Mouse (Mus musculus): ENCODE results near the gene Slc35e3. TPM values are rescaled to one million over a fixed set of nuclear protein-coding genes. Genes with fewer than 3 reads are reported as not detected.
"Not testable (repeated sequence)": the region's sequence is repeated elsewhere in the genome, so short reads cannot be mapped to it uniquely, and the experiment has no call there.

The Slc35e3 gene
- polyA plus RNA-seq, 1 experiment from 2014 or later: 22.2 TPM

DNA sequence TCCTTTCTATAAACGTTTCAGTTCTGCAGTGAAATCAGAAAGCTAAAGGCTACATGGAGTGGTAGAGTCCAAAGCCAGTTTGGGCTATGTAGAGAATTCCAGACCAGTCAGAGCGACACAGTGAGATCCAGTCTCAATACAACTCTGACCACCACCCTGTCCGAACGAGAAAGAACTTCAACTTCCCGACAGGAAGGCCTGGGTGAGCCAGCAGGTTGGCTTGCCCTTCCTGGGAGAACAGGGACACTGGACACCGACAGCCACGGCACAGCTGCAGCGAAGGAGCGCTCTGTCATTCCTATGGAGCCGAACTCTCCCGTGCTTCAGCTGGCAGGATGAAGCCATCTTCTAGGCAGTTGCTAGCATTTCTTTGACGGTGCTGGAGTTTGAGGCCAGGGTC is 10.8 kb downstream of the Slc35e3 start:
- WGBS: 94% methylated on average over 11 of the region's 12 CpGs
- not testable (repeated sequence) for ATAC-seq (replicated peaks; ENCODE audit: low FRiP score); H3K27ac ChIP-seq (ENCODE audit: low read depth, low read length); H3K9ac ChIP-seq (ENCODE audit: low read length); H3K27me3 ChIP-seq (ENCODE audit: control insufficient read depth, insufficient read depth, low read length); H3K9me3 ChIP-seq (ENCODE audit: control insufficient read depth, low read length); H3K36me3 ChIP-seq (ENCODE audit: control insufficient read depth, insufficient read depth, low read length); H3K4me3 ChIP-seq (ENCODE audit: low read depth, low read length); H3K4me1 ChIP-seq (replicated peaks; ENCODE audit: control insufficient read depth, insufficient read depth, low read length); H3K4me2 ChIP-seq (ENCODE audit: low read depth, low read length, severe bottlenecking); DNase-seq (ENCODE audit: low spot score)

DNA sequence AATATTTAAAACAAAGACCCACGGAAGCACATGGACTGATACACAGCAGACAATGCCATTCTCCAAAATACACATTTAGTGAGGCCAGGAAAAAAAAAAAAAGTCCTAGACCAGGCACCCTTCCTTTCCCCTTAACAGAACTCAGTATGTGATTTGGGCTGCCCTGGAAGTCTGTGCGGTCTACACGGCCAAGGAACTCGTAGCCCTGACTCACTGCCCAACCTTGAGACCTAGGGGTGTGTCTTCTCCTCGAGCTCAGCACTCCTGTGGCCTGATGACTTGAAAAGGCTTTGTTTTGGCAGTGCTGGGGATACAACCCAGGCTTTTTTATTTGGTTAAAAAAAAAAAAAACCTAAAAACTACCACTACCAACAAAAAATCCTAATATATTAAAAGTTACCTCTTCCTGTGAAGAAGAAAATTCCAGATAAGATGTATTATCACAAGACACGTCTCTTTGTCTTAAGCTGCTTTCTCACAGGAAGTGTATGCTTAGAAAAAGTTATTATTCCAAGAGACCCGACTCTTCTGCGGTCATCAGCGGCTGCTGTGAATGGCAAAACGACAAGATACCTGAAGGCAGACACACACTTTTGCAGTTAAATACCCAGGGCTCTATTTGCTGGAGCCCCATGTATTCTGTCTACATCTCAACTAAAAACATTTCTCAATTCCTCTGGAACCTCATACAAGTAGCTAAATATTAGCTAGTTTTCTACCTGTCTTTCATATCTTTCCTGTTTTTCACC is 11.9 kb downstream of the Slc35e3 start:
- H3K9me3 ChIP-seq (ENCODE audit: control insufficient read depth, low read length); H3K27me3 ChIP-seq (ENCODE audit: control insufficient read depth, insufficient read depth, low read length); DNase-seq (ENCODE audit: low spot score); H3K4me1 ChIP-seq (replicated peaks; ENCODE audit: control insufficient read depth, insufficient read depth, low read length); H3K9ac ChIP-seq (ENCODE audit: low read length); H3K4me2 ChIP-seq (ENCODE audit: low read depth, low read length, severe bottlenecking); H3K36me3 ChIP-seq (ENCODE audit: control insufficient read depth, insufficient read depth, low read length); H3K27ac ChIP-seq (ENCODE audit: low read depth, low read length); H3K4me3 ChIP-seq (ENCODE audit: low read depth, low read length); ATAC-seq (replicated peaks; ENCODE audit: low FRiP score): not testable (repeated sequence)
- WGBS: 86% methylated on average over 9 of the region's 10 CpGs

DNA sequence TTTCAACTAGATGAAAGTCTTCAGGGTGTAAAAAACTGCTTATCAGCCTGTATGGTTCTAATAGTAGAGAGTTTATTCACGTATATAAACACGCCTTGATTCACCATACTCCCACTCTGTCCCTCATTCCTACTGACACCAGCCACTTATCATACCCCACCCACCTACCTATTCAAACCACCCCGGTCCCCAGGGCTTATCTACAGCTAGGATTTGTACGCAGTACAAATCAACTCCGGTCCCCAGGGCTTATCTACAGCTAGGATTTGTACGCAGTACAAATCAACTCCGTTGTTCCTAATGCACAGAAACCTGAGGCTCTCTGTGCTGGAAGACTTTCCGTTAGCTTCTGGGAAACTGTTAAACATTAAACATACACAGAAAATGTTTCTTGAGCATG is 12.5 kb downstream of the Slc35e3 start:
- not testable (repeated sequence) for H3K9me3 ChIP-seq (ENCODE audit: control insufficient read depth, low read length); H3K9ac ChIP-seq (ENCODE audit: low read length); H3K4me3 ChIP-seq (ENCODE audit: low read depth, low read length); H3K4me2 ChIP-seq (ENCODE audit: low read depth, low read length, severe bottlenecking); H3K27me3 ChIP-seq (ENCODE audit: control insufficient read depth, insufficient read depth, low read length); H3K27ac ChIP-seq (ENCODE audit: low read depth, low read length); ATAC-seq (replicated peaks; ENCODE audit: low FRiP score); H3K36me3 ChIP-seq (ENCODE audit: control insufficient read depth, insufficient read depth, low read length); H3K4me1 ChIP-seq (replicated peaks; ENCODE audit: control insufficient read depth, insufficient read depth, low read length); DNase-seq (ENCODE audit: low spot score)
- 92% methylated on average over 7 of the region's 8 CpGs for WGBS

DNA sequence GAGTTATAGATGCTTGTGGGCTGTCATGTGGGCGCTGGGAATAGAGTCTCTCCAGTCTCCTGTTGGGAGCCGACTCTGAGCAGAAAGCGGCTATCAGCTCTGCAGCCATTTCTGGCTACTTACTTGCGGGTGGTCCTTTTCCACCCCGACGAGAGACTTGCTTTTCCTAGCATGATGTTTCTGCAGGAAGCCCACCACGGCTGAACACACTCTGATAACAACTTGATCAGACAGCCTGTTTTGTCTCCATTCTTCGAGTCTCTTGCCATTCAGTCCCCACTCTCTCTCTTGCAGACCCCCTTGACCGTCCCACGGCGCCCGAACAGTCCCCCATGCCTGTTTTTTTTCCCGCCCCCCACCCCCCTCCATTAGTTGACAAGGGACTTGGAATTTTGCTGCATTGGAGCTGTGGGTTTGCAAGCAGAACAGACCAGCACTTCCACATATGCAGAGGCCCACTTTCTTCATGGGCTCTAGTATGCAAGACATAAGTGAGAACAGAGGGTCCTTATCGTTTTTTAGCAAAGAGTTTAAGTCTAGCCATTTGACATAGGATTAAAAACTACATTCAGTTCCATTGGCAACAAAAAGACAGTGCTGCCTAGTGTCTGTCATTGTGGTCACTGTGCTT is 13.1 kb downstream of the Slc35e3 start:
- 87% methylated on average over 14 of the region's 14 CpGs for WGBS
- Histone ChIP-seq H3K9me3 (ENCODE audit: control insufficient read depth, low read length) (no peaks in the 10 kb centered on the region), H3K4me3 (ENCODE audit: low read depth, low read length) (no peak overlapping the region), H3K4me2 (ENCODE audit: low read depth, low read length, severe bottlenecking) (no peak overlapping the region), H3K27ac (ENCODE audit: low read depth, low read length) (no peak overlapping the region), H3K4me1 (replicated peaks; ENCODE audit: control insufficient read depth, insufficient read depth, low read length) (no peaks in the 10 kb centered on the region), H3K36me3 (ENCODE audit: control insufficient read depth, insufficient read depth, low read length) (no peaks in the 10 kb centered on the region), H3K27me3 (ENCODE audit: control insufficient read depth, insufficient read depth, low read length) (no peaks in the 10 kb centered on the region), H3K9ac (ENCODE audit: low read length) (no peak overlapping the region)
- ATAC-seq (replicated peaks; ENCODE audit: low FRiP score) (no peak), DNase-seq (ENCODE audit: low spot score) (no peak)

DNA sequence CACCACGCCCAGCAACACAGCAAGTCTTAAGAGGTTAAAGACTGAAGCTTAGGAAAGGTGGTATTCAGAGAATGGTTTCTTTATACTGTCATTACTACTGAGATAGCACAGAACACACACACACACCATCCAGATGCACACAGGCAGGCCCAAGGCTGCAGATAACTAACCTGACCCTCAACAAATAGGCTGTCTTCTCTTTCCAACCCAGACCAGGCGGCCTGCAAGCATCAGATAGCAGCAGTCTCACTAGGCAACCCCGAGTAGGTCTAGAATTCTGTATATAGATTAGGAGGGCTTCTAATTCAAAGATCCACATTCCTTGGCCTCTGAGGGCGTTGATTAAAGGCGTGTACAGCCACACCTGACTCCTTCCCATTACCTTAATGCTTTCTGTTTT is 14.0 kb downstream of the Slc35e3 start:
- DNase-seq (ENCODE audit: low spot score) (no peak), ATAC-seq (replicated peaks; ENCODE audit: low FRiP score) (no peak)
- H3K4me3 ChIP-seq (ENCODE audit: low read depth, low read length): no peak overlapping the region

DNA sequence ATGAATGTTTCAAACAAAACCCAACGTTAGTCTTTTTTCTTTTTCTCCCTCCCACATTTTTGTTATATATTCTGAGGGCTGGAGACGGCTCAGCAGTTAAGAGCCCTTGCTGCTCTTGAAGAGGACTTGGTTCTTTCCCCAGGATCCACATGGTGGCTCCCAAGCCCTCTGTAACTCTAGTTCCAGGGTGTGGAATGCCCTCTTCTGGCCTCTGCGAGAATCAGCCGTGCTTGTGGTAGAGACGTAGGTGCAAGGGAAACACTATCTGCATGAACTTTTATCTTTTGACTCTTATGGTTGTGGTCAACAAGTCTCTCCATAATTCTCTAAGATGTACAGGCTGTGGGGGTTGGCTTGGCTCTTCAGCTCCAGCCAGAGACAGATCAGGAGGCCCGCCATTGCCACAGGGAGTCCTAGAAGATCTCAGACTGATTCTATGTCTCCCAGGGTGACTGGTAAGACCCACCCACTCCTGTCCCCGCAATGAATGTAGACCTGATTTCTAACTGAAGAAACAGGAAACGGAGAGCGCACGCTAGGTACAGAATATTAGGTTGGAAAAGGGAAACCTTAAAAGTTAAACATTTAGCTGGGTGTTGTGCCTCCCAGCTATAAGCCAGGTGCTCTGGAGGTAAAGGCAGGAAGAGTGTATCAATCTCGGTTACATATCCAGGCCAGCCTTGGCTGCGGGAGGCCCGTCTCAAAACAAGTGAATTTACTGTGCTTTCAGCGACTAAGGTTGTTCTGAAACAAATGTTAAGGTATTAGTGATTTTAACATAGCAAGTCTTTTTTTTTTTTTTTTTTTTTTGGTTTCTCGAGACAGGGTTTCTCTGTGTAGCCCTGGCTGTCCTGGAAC is 14.7 kb downstream of the Slc35e3 start:
- Histone ChIP-seq H3K36me3 (ENCODE audit: control insufficient read depth, insufficient read depth, low read length) (no peaks in the 10 kb centered on the region), H3K4me1 (replicated peaks; ENCODE audit: control insufficient read depth, insufficient read depth, low read length) (no peaks in the 10 kb centered on the region), H3K9me3 (ENCODE audit: control insufficient read depth, low read length) (no peaks in the 10 kb centered on the region), H3K27ac (ENCODE audit: low read depth, low read length) (no peak overlapping the region), H3K27me3 (ENCODE audit: control insufficient read depth, insufficient read depth, low read length) (no peaks in the 10 kb centered on the region), H3K4me2 (ENCODE audit: low read depth, low read length, severe bottlenecking) (no peak overlapping the region), H3K9ac (ENCODE audit: low read length) (no peak overlapping the region), H3K4me3 (ENCODE audit: low read depth, low read length) (no peak overlapping the region)
- ATAC-seq (replicated peaks; ENCODE audit: low FRiP score): no peak
- DNase-seq (ENCODE audit: low spot score): no peak
- 63% methylated on average over 14 of the region's 15 CpGs for WGBS

More for the DNA sequence above, 14.0 kb downstream of the Slc35e3 start:
- Histone ChIP-seq H3K9me3 (ENCODE audit: control insufficient read depth, low read length) (no peaks in the 10 kb centered on the region), H3K27me3 (ENCODE audit: control insufficient read depth, insufficient read depth, low read length) (no peaks in the 10 kb centered on the region), H3K36me3 (ENCODE audit: control insufficient read depth, insufficient read depth, low read length) (no peaks in the 10 kb centered on the region), H3K27ac (ENCODE audit: low read depth, low read length) (no peak overlapping the region), H3K9ac (ENCODE audit: low read length) (no peak overlapping the region), H3K4me2 (ENCODE audit: low read depth, low read length, severe bottlenecking) (no peak overlapping the region), H3K4me1 (replicated peaks; ENCODE audit: control insufficient read depth, insufficient read depth, low read length) (no peaks in the 10 kb centered on the region)
- WGBS: 86% methylated on average over 5 of the region's 5 CpGs

DNA sequence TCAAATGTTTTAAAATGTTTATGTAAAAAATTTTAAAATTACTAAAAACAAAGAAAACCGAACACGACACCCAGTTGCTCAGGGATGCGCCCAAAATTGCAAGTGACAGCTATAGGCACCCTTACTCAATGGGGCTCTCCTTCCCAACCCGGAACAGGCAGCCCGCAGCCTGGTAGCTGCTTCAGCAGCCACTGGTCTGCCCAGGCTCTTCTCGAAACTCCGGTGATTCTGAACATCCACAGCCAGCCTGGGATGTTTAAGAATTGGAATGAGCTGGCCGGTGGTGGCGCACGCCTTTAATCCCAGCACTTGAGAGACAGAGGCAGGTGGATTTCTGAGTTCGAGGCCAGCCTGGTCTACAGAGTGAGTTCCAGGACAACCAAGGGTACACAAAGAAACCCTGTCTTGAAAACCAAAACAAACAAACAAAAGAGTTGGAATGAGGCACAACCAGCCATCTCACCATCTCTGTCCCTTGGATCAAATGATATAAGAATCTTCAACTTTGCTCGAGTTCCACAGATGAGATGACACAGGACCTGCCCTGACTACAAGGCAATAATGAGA is 15.4 kb downstream of the Slc35e3 start:
- WGBS: 96% methylated on average over 12 of the region's 12 CpGs
- H3K9ac ChIP-seq (ENCODE audit: low read length): no peak overlapping the region
- H3K4me1 ChIP-seq (replicated peaks; ENCODE audit: control insufficient read depth, insufficient read depth, low read length): no peaks in the 10 kb centered on the region
- H3K4me2 ChIP-seq (ENCODE audit: low read depth, low read length, severe bottlenecking): no peak overlapping the region
- no peak overlapping the region for H3K27ac ChIP-seq (ENCODE audit: low read depth, low read length)
- ATAC-seq (replicated peaks; ENCODE audit: low FRiP score) (no peak), DNase-seq (ENCODE audit: low spot score) (no peak)
- no peaks in the 10 kb centered on the region for H3K27me3 ChIP-seq (ENCODE audit: control insufficient read depth, insufficient read depth, low read length)
- H3K9me3 ChIP-seq (ENCODE audit: control insufficient read depth, low read length): no peaks in the 10 kb centered on the region
- no peak overlapping the region for H3K4me3 ChIP-seq (ENCODE audit: low read depth, low read length)
- no peaks in the 10 kb centered on the region for H3K36me3 ChIP-seq (ENCODE audit: control insufficient read depth, insufficient read depth, low read length)

DNA sequence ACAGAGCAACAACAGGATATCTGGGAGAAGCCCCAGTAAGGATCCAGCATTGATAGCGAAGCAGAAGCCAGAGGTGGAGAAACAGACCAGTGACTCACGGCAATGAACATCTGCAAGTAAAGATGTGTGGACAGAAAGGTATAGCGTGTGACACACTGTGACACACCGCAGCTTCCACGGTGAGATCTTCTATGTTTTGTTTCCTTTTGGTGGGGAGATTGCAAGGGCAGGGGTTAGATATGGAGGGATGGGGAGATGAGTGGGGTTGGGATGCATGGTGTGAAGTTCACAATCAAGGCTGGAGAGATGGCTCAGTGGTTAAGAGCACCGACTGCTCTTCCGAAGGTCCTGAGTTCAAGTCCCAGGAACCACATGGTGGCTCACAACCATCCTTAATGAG is 16.0 kb downstream of the Slc35e3 start:
- Histone ChIP-seq H3K27me3 (ENCODE audit: control insufficient read depth, insufficient read depth, low read length) (no peaks in the 10 kb centered on the region), H3K27ac (ENCODE audit: low read depth, low read length) (no peak overlapping the region), H3K4me1 (replicated peaks; ENCODE audit: control insufficient read depth, insufficient read depth, low read length) (no peaks in the 10 kb centered on the region), H3K4me3 (ENCODE audit: low read depth, low read length) (no peak overlapping the region), H3K36me3 (ENCODE audit: control insufficient read depth, insufficient read depth, low read length) (no peaks in the 10 kb centered on the region), H3K9ac (ENCODE audit: low read length) (no peak overlapping the region), H3K4me2 (ENCODE audit: low read depth, low read length, severe bottlenecking) (no peak overlapping the region), H3K9me3 (ENCODE audit: control insufficient read depth, low read length) (no peaks in the 10 kb centered on the region)
- DNase-seq (ENCODE audit: low spot score) (no peak), ATAC-seq (replicated peaks; ENCODE audit: low FRiP score) (no peak)
- WGBS: 96% methylated on average over 7 of the region's 7 CpGs

All from forebrain, embryonic 11.5 days (tissue).